In the genomic region with DNA sequence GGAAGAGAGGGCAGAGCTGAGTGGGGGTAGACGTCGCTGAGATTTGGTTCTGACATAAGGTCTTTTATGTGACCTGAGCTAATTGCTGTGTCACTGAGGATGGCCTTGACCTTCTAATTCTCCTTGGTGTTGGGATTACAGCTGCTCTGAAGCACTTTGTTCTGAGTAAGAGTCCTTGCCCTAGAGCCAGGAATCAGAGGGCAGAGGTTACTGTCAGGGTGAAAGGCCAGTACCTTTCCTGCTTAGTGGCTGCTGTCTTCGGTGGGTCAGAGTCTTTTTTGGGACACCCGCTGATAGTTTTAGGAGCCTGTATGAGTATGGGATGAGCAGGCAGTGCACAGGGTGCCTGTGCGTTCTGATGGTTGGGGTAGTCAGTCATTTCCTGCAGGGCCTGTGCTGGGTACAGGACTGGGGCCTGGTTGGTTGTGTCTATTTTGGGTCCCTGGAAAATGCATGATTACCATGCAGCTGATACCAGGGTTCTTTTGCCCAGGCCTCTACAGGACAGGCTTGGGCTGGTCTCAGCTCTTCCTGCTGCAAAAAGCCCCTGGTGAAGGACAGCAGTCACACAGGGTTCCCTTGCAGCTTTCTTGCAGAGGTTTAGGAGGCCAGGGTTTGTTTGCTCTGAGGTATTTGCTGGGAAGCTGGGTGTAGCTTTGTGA, we compare ENCODE assay signal across 12 mouse cellular contexts. TPM values are rescaled to one million over a fixed set of nuclear protein-coding genes. Genes with fewer than 3 reads are reported as not detected.
DNase-seq lines count a peak whose midpoint lies in the region; ATAC-seq and TF ChIP-seq lines count a peak whose summit lies in the region.
"Had no signal": no experiment of that assay in that cellular context is flagged by ENCODE, and none has a peak within 500 bp of the region (broad histone marks: within the 10 kb centered on the region; RNA-seq: fewer than 3 reads in every experiment).

No protein-coding gene starts in this region.

- H3K4me1 ChIP-seq in heart, embryonic 16.5 days (ENCODE audit: control insufficient read depth, insufficient read depth, low read length), result peaks cover 34% of the 10 kb centered on the region
- peaks cover 17% of the 10 kb centered on the region for H3K4me1 ChIP-seq in heart, adult 2 months (ENCODE audit: control insufficient read depth, insufficient read depth, low read length)
- H3K4me1 ChIP-seq in midbrain, embryonic 13.5 days (replicated peaks), result peaks cover 35% of the 10 kb centered on the region
- H3K4me1 ChIP-seq in midbrain, embryonic 16.5 days (ENCODE audit: control insufficient read depth, insufficient read depth, low read length), result peaks cover 8% of the 10 kb centered on the region; the same call in 1 of the 2 replicates
- H3K4me1 ChIP-seq in intestine, postnatal 0 days (replicated peaks; ENCODE audit: control insufficient read depth, insufficient read depth, low read length), result peaks cover 26% of the 10 kb centered on the region

- no peak overlapping the region for H3K4me2 ChIP-seq in heart, embryonic 16.5 days (ENCODE audit: low read depth, low read length)
- no peak overlapping the region for H3K4me2 ChIP-seq in midbrain, embryonic 13.5 days (replicated peaks)
- no peak overlapping the region for H3K4me2 ChIP-seq in midbrain, embryonic 16.5 days (ENCODE audit: low read length)
- H3K4me2 ChIP-seq in intestine, postnatal 0 days (replicated peaks; ENCODE audit: low read depth), result no peak overlapping the region

- H3K27ac ChIP-seq in heart, embryonic 16.5 days (ENCODE audit: low read length), result peak overlapping the region; percentile 75
- no peak overlapping the region for H3K27ac ChIP-seq in heart, adult 2 months
- no peak overlapping the region for H3K27ac ChIP-seq in midbrain, embryonic 13.5 days
- H3K27ac ChIP-seq in midbrain, embryonic 16.5 days (ENCODE audit: low read length), result no peak overlapping the region
- H3K27ac ChIP-seq in intestine, postnatal 0 days (ENCODE audit: low read depth, low read length), result 0 out of 2 replicates have a peak overlapping the region, but pooled peaks have one; percentile 21
- H3K27ac ChIP-seq: hindbrain, postnatal 0 days had no signal

- TF ChIP-seq POLR2A in heart, adult 2 months (IDR thresholded peaks at IDR 0.05; ENCODE audit: insufficient read depth, low read depth, low read length), result no peak

- peaks cover 3% of the 10 kb centered on the region; the same call in 1 of the 2 replicates for H3K79me2 ChIP-seq in heart, adult 2 months (replicated peaks; ENCODE audit: control insufficient read depth, insufficient read depth, low read length)

- intact Hi-C loops in heart, adult 2 months (cut with DNase I), result no loop called here

- peak overlapping the region; percentile 45 for H3K9ac ChIP-seq in heart, embryonic 16.5 days (ENCODE audit: low read length)
- H3K9ac ChIP-seq in heart, adult 2 months (ENCODE audit: low read depth, low read length), result no peak overlapping the region
- H3K9ac ChIP-seq in midbrain, embryonic 13.5 days (replicated peaks), result peak overlapping the region; percentile 36; the same call in 1 of the 2 replicates
- H3K9ac ChIP-seq in midbrain, embryonic 16.5 days (ENCODE audit: low read depth, low read length), result no peak overlapping the region
- H3K9ac ChIP-seq in intestine, postnatal 0 days (ENCODE audit: low read depth, low read length), result no peak overlapping the region; the same call in 1 of the 2 replicates

- H3K4me3 ChIP-seq in heart, embryonic 16.5 days (ENCODE audit: low read length), result no peak overlapping the region
- H3K4me3 ChIP-seq in heart, adult 2 months, result no peak overlapping the region
- H3K4me3 ChIP-seq in midbrain, embryonic 13.5 days (replicated peaks), result no peak overlapping the region
- no peak overlapping the region for H3K4me3 ChIP-seq in midbrain, embryonic 16.5 days (ENCODE audit: low read depth, low read length)
- no peak overlapping the region for H3K4me3 ChIP-seq in intestine, postnatal 0 days (ENCODE audit: low read depth, low read length)
- H3K4me3 ChIP-seq: erythroblast, embryonic 14.5 days had no signal

- H3K36me3 ChIP-seq in heart, embryonic 16.5 days (ENCODE audit: control insufficient read depth, insufficient read depth), result peaks cover 20% of the 10 kb centered on the region
- H3K36me3 ChIP-seq in heart, adult 2 months (ENCODE audit: control insufficient read depth, insufficient read depth, low read length), result no peaks in the 10 kb centered on the region
- H3K36me3 ChIP-seq in midbrain, embryonic 13.5 days, result peaks cover 38% of the 10 kb centered on the region
- peaks cover 20% of the 10 kb centered on the region for H3K36me3 ChIP-seq in midbrain, embryonic 16.5 days (ENCODE audit: control insufficient read depth, insufficient read depth, low read length)
- H3K36me3 ChIP-seq in intestine, postnatal 0 days (ENCODE audit: control insufficient read depth, insufficient read depth), result peaks cover 35% of the 10 kb centered on the region

- ATAC-seq in heart, embryonic 16.5 days (replicated peaks; ENCODE audit: extremely low read depth, insufficient read depth, low FRiP score), result no peak
- no peak for ATAC-seq in midbrain, embryonic 13.5 days
- ATAC-seq in midbrain, embryonic 16.5 days, result no peak
- no peak for ATAC-seq in intestine, postnatal 0 days
- ATAC-seq: hindbrain, postnatal 0 days had no signal

- 45% methylated on average over 5 of the region's 5 CpGs for WGBS in heart, embryonic 16.5 days
- WGBS in heart, adult 2 months, result 61% methylated on average over 5 of the region's 5 CpGs
- 50% methylated on average over 5 of the region's 5 CpGs for WGBS in midbrain, embryonic 13.5 days
- WGBS in midbrain, embryonic 16.5 days, result 61% methylated on average over 5 of the region's 5 CpGs
- 62% methylated on average over 5 of the region's 5 CpGs for WGBS in intestine, postnatal 0 days

- no peaks in the 10 kb centered on the region for H3K9me3 ChIP-seq in heart, embryonic 16.5 days (replicated peaks; ENCODE audit: control insufficient read depth, low read length)
- no peaks in the 10 kb centered on the region for H3K9me3 ChIP-seq in midbrain, embryonic 13.5 days
- no peaks in the 10 kb centered on the region for H3K9me3 ChIP-seq in midbrain, embryonic 16.5 days (replicated peaks; ENCODE audit: control insufficient read depth, low read length, poor library complexity, severe bottlenecking)
- no peaks in the 10 kb centered on the region for H3K9me3 ChIP-seq in intestine, postnatal 0 days (ENCODE audit: control insufficient read depth)

- TF ChIP-seq EP300 in heart, adult 2 months (IDR thresholded peaks at IDR 0.05; ENCODE audit: insufficient read depth, low read depth, low read length), result no peak

- H3K27me3 ChIP-seq in heart, embryonic 16.5 days (ENCODE audit: control insufficient read depth, insufficient read depth, low read length), result no peaks in the 10 kb centered on the region
- H3K27me3 ChIP-seq in heart, adult 2 months (ENCODE audit: control insufficient read depth, insufficient read depth, low read length), result no peaks in the 10 kb centered on the region
- H3K27me3 ChIP-seq in midbrain, embryonic 13.5 days, result no peaks in the 10 kb centered on the region
- no peaks in the 10 kb centered on the region for H3K27me3 ChIP-seq in midbrain, embryonic 16.5 days (ENCODE audit: control insufficient read depth, insufficient read depth, low read depth, low read length)
- H3K27me3 ChIP-seq in intestine, postnatal 0 days (replicated peaks; ENCODE audit: control insufficient read depth, insufficient read depth, low read length), result no peaks in the 10 kb centered on the region

- DNase-seq in heart, adult 2 months, result no peak
- DNase-seq in urinary bladder, postnatal 25 days (ENCODE audit: low spot score), result no peak
- no peak for DNase-seq in urinary bladder, postnatal 10 days (ENCODE audit: low spot score)
- DNase-seq: cerebellum, adult 2 months; right cerebral cortex, postnatal 4 days; thymus, adult 2 months had no signal

- no peak for TF ChIP-seq CTCF in heart, adult 2 months (IDR thresholded peaks at IDR 0.05)
- no peak for TF ChIP-seq CTCF in intestine, postnatal 0 days (IDR thresholded peaks at IDR 0.05; ENCODE audit: low read depth)

RNA-seq across cellular contexts. Expression of a gene that starts 22.2 kb away (rescaled TPM):
- 26.9 and 28.9 TPM in 2 replicates for polyA plus RNA-seq in heart, embryonic 16.5 days (2015; fragmentation: Nextera tagmentation; extraction: Ambion mirVana)
- 10 to 100 TPM; 17.9 to 18.1 TPM for total RNA-seq in heart, adult 2 months (2021)
- polyA plus RNA-seq in heart, adult 2 months (2012; rRNA removed), result 21.8 and 26.5 TPM in 2 replicates
- 46.0 and 50.8 TPM in 2 replicates for polyA plus RNA-seq in midbrain, embryonic 13.5 days (2015; fragmentation: Nextera tagmentation; extraction: Ambion mirVana)
- 61.2 and 62.1 TPM in 2 replicates for polyA plus RNA-seq in midbrain, embryonic 16.5 days (2015; fragmentation: Nextera tagmentation; extraction: Ambion mirVana)
- 23.1 and 24.0 TPM in 2 replicates for polyA plus RNA-seq in intestine, postnatal 0 days (2015; fragmentation: Nextera tagmentation; extraction: Ambion mirVana)

RNA-seq across cellular contexts. Expression of a gene that starts 38.4 kb away (rescaled TPM):
- polyA plus RNA-seq in heart, embryonic 16.5 days (2015; fragmentation: Nextera tagmentation; extraction: Ambion mirVana), result 7.2 and 8.2 TPM in 2 replicates
- 1 to 10 TPM; 2.8 to 4.5 TPM for total RNA-seq in heart, adult 2 months (2021)
- polyA plus RNA-seq in heart, adult 2 months (2012; rRNA removed), result 3.7 and 4.4 TPM in 2 replicates
- polyA plus RNA-seq in midbrain, embryonic 13.5 days (2015; fragmentation: Nextera tagmentation; extraction: Ambion mirVana), result 8.3 and 9.3 TPM in 2 replicates
- 5.9 and 7.2 TPM in 2 replicates for polyA plus RNA-seq in midbrain, embryonic 16.5 days (2015; fragmentation: Nextera tagmentation; extraction: Ambion mirVana)
- 15.7 and 15.9 TPM in 2 replicates for polyA plus RNA-seq in intestine, postnatal 0 days (2015; fragmentation: Nextera tagmentation; extraction: Ambion mirVana)

Comparison
In these comparisons a context has a peak if more than half of its experiments do, and no peak if none do; other contexts are left out.
1. H3K27ac ChIP-seq: peak in heart, embryonic 16.5 days (single experiment) and intestine, postnatal 0 days (single experiment); none in heart, adult 2 months (single experiment), midbrain, embryonic 13.5 days (single experiment) and midbrain, embryonic 16.5 days (single experiment).
2. H3K9ac ChIP-seq: peak in heart, embryonic 16.5 days (single experiment) and midbrain, embryonic 13.5 days (single experiment); none in heart, adult 2 months (single experiment), midbrain, embryonic 16.5 days (single experiment) and intestine, postnatal 0 days (single experiment).